Mouse (Mus musculus) G1E (cell line): ENCODE measurements around the gene Rpl19. TPM values are rescaled to one million over a fixed set of nuclear protein-coding genes. Genes with fewer than 3 reads are reported as not detected.

ENCODE experiments used
- ATAC-seq: 2 replicates; pipeline ENCODE4 v1.8.0; 2016; ENCODE audit warnings: mild to moderate bottlenecking; ENCODE audit not compliant: insufficient number of reproducible peaks, poor library complexity, low FRiP score, severe bottlenecking; ENCODE audit errors: extremely low read depth
- DNase-seq: peaks from one replicate; pipeline ENCODE4 v3.0.0; 2012; ENCODE audit warnings: low spot score
- H3K27me3 ChIP-seq: 2 replicates; pipeline ENCODE4 v1.6.1; 2012; ENCODE audit warnings: mild to moderate bottlenecking, low read length, inconsistent platforms; ENCODE audit not compliant: insufficient read depth
- H3K36me3 ChIP-seq: replicated peaks from 2 replicates; pipeline ENCODE3; 2012; ENCODE audit warnings: mild to moderate bottlenecking, inconsistent platforms
- H3K4me1 ChIP-seq: 2 replicates; pipeline ENCODE4 v1.6.1; 2012; ENCODE audit warnings: low read depth, low read length, inconsistent platforms, mixed read lengths; ENCODE audit not compliant: insufficient read depth
- H3K4me3 ChIP-seq: 2 replicates; pipeline ENCODE4 v1.5.1; 2012; ENCODE audit warnings: low read depth, mild to moderate bottlenecking, inconsistent platforms, low read length, moderate library complexity, mixed read lengths
- H3K9me3 ChIP-seq: replicated peaks from 2 replicates; pipeline ENCODE4 v1.6.1; 2012; ENCODE audit warnings: inconsistent platforms
- CTCF ChIP-seq: IDR thresholded peaks from 2 replicates; pipeline ENCODE4 v1.5.1; 2012; ENCODE audit warnings: low read depth, low read length, inconsistent platforms, mixed read lengths
- GATA1 ChIP-seq: IDR thresholded peaks from 2 replicates; pipeline ENCODE4 v1.6.1; 2012; ENCODE audit warnings: borderline replicate concordance, low read length, inconsistent platforms, mixed read lengths
- GATA2 ChIP-seq: IDR thresholded peaks from 2 replicates; pipeline ENCODE4 v1.6.1; 2012; ENCODE audit warnings: low read depth, low read length, inconsistent platforms, borderline replicate concordance
- POLR2AphosphoS5 ChIP-seq: IDR thresholded peaks from 2 replicates; pipeline ENCODE4 v1.6.1; 2012; ENCODE audit warnings: low read depth, low read length, inconsistent platforms; ENCODE audit not compliant: insufficient replicate concordance
- TAL1 ChIP-seq: conservative IDR thresholded peaks from 2 replicates; pipeline ENCODE4 v1.6.1; 2012; ENCODE audit warnings: low read depth, low read length, inconsistent platforms, mixed read lengths
- polyA plus RNA-seq: library from polyadenylated mRNA; stranded (reverse); fragments of >175 nt; gene quantifications from 2 replicates; pipeline ENCODE4 v1.2.3, GENCODE M21; 2012
- total RNA-seq, 2 experiments: library from RNA; stranded (forward) in 1 of 2; stranded (reverse) in 1 of 2; fragments of 200-1000 nt in 1 of 2; fragments of >200 nt in 1 of 2; fragmentation: Nextera tagmentation in 1 of 2; gene quantifications; 2 replicates each; pipeline ENCODE4 v1.2.3; 2014 to 2017

The Rpl19 gene
- total and polyA plus RNA-seq, 3 experiments: 2,161 to 3,100 (median 2,673) TPM

DNA sequence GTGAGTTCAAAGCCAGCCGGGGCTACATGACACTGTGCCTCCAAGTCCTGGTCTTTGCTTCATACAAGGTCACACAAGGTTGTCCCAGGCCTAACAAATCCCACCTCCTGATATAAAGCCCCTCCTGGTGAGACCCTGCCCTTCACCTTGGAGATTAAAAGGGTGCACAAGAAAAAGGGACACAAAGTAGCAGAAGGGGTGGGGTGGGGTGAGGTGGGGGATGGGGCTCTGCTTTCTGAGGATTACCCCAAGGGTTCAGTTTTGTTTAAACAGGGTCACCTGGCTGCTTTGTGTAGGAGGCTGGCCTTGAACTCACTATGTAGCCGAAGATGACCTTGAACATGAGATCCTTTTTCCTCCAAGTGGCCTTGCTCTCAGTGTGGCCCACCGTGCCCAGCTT lies 43.0 kb upstream of the Rpl19 start:
- no peak for DNase-seq
- H3K4me3 ChIP-seq: no peak overlapping the region
- ATAC-seq: no peak
- H3K9me3 ChIP-seq: no peaks in the 10 kb centered on the region
- peaks cover 11% of the 10 kb centered on the region for H3K36me3 ChIP-seq
- TF ChIP-seq GATA1 (no peak), GATA2 (no peak), CTCF (no peak), POLR2AphosphoS5 (no peak), TAL1 (no peak)
- peaks cover 53% of the 10 kb centered on the region for H3K27me3 ChIP-seq
- H3K4me1 ChIP-seq: peaks cover 33% of the 10 kb centered on the region

DNA sequence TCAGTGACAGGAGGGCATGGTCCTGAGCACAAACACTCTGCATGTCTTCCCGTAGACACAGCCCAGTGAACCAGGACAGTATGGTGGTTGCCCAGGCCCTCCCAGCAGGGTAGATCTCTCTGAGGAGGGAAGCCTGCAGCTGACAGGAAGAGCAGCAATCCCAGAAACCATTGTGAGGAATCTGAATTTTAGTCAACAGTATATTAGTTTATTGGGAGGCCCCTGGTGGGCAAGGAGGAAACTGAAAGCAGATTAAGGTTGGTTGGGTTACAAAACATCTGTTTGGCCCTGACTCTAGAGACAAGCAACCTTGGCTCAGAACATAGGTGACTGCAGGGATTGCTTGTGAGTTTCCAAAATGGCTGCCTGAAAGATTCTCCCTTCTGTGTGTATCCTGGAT lies 42.5 kb upstream of the Rpl19 start:
- ATAC-seq (no peak), DNase-seq (no peak)
- H3K27me3 ChIP-seq: peaks cover 50% of the 10 kb centered on the region
- H3K9me3 ChIP-seq: no peaks in the 10 kb centered on the region
- H3K4me1 ChIP-seq: peaks cover 33% of the 10 kb centered on the region
- TF ChIP-seq GATA2 (no peak), TAL1 (no peak), CTCF (no peak), POLR2AphosphoS5 (no peak), GATA1 (no peak)
- H3K36me3 ChIP-seq: peaks cover 8% of the 10 kb centered on the region
- H3K4me3 ChIP-seq: no peak overlapping the region

- ATAC-seq: no peak
- peaks cover 45% of the 10 kb centered on the region for H3K27me3 ChIP-seq
Measured at GRCm38 (mm10) chr11:97985727-97986677, 40.5 kb upstream of the Rpl19 start, which contains the start of gene Plxdc1. TSS of gene Plxdc1 (minus strand) at chr11:97986444.

DNA sequence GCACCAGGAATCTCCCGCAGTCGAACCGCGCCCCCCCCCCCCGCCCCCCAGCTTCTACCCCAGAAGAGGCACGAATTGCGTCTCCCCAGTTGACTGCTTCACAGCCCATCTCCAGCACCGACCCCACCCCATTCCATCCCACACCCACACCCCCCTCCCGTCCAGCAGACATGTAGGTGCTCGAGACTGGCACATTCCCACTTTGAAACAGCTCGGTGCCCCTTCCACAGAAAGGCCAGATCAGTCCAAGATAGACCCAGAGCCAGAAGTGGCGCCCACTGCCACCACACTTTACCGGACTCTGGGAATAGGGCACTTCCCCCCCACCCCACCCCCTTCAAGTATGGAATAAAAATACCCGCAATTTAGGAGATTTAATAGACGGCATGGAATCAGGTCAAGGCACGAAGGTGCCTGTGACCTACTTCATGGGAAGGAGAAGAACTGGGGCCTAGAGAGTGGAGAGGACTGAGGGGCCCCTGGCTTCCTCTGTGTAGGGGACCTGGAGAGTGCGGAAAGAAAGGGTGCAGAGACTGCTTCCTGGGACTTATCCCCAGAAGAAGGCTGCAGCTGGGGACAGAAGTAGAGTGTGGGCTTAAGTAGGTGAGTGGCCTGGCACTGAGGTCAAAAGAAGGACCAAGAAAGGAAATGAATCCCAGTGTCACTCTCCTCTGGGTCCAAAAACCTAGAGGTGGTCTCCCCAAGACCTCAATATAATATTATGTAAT lies 39.6 kb upstream of the Rpl19 start:
- no peaks in the 10 kb centered on the region for H3K9me3 ChIP-seq
- H3K27me3 ChIP-seq: peaks cover 40% of the 10 kb centered on the region
- ATAC-seq (no peak), DNase-seq (no peak)
- TF ChIP-seq TAL1 (no peak), POLR2AphosphoS5 (no peak), CTCF (no peak), GATA2 (no peak), GATA1 (no peak)
- H3K36me3 ChIP-seq: peaks cover 5% of the 10 kb centered on the region
- peaks cover 49% of the 10 kb centered on the region for H3K4me1 ChIP-seq
- H3K4me3 ChIP-seq: peak overlapping the region; percentile 68; the same call in 1 of the 2 replicates

More at GRCm38 (mm10) chr11:97985727-97986677, 40.5 kb upstream of the Rpl19 start, which contains the start of gene Plxdc1:
- Histone ChIP-seq H3K36me3 (peaks cover 5% of the 10 kb centered on the region), H3K9me3 (no peaks in the 10 kb centered on the region), H3K4me1 (peaks cover 49% of the 10 kb centered on the region), H3K4me3 (peak within 1 kb of the TSS; percentile 68)
- peak; percentile 44 for DNase-seq
- TF ChIP-seq TAL1 (no peak), POLR2AphosphoS5 (no peak)

GRCm38 (mm10) chr11:97987551-97988526 lies 38.7 kb upstream of the Rpl19 start:
- DNase-seq (peak; percentile 88), ATAC-seq (peak; percentile 67)
- peaks cover 42% of the 10 kb centered on the region for H3K27me3 ChIP-seq
- H3K9me3 ChIP-seq: no peaks in the 10 kb centered on the region
- TF ChIP-seq POLR2AphosphoS5: no peak
- 0 out of 2 replicates have a peak, but pooled peaks have one; percentile 40 for TF ChIP-seq CTCF
- peaks cover 49% of the 10 kb centered on the region for H3K4me1 ChIP-seq
- H3K4me3 ChIP-seq: peak overlapping the region; percentile 86
- peaks cover 5% of the 10 kb centered on the region for H3K36me3 ChIP-seq
